ENCODE assay signal across 19 mouse cellular contexts in the genomic region with DNA sequence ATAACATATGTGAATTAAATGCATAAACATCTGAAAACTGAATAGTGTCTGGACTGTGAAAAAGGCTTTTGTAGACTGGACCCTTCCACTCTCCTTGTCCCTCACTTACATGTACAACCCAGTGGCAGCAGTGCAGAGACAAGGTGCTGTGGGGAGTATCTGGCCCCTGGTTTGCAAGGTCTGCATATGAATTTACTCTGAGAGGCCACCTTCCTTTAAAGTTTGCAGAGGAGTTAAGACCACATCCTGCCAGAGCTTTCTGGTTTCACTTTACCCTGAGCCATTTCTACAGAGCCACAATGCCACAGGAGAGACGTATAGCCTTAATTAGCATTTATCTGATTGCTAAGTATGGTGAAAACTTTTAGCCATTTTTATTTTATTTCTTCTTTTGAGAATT. TPM values are rescaled to one million over a fixed set of nuclear protein-coding genes. Genes with fewer than 3 reads are reported as not detected.
DNase-seq lines count a peak whose midpoint lies in the region; ATAC-seq and TF ChIP-seq lines count a peak whose summit lies in the region.
"Had no signal": no experiment of that assay in that cellular context is flagged by ENCODE, and none has a peak within 500 bp of the region (broad histone marks: within the 10 kb centered on the region; RNA-seq: fewer than 3 reads in every experiment).

No protein-coding gene starts in this region.

- TF ChIP-seq POLR2A in thymus, adult 2 months (IDR thresholded peaks at IDR 0.05; ENCODE audit: control insufficient read depth, extremely low read depth, insufficient read depth, low read length, poor library complexity), result no peak

- no peak for TF ChIP-seq CTCF in thymus, adult 2 months (IDR thresholded peaks at IDR 0.05; ENCODE audit: borderline replicate concordance, control insufficient read depth, extremely low read depth, insufficient read depth, low read length, poor library complexity)

- no peaks in the 10 kb centered on the region for H3K27me3 ChIP-seq in thymus, adult 2 months (ENCODE audit: control insufficient read depth, insufficient read depth, low read length)
- H3K27me3 ChIP-seq in embryonic facial prominence, embryonic 10.5 days (replicated peaks; ENCODE audit: low read depth, poor library complexity, severe bottlenecking), result no peaks in the 10 kb centered on the region
- H3K27me3 ChIP-seq: forebrain, embryonic 15.5 days; liver, embryonic 12.5 days; midbrain, embryonic 13.5 days had no signal

- WGBS in thymus, adult 2 months, result 8% methylated on average over 1 of the region's 1 CpGs
- WGBS in embryonic facial prominence, embryonic 10.5 days, result 82% methylated on average over 1 of the region's 1 CpGs

- no peak overlapping the region for H3K4me3 ChIP-seq in thymus, adult 2 months (ENCODE audit: control insufficient read depth, insufficient read depth, low read length)
- no peak overlapping the region for H3K4me3 ChIP-seq in embryonic facial prominence, embryonic 10.5 days
- H3K4me3 ChIP-seq: erythroblast, embryonic 14.5 days; forebrain, embryonic 15.5 days; layer of hippocampus, adult 2 months; liver, embryonic 12.5 days; midbrain, embryonic 13.5 days had no signal

- H3K9me3 ChIP-seq in embryonic facial prominence, embryonic 10.5 days, result no peaks in the 10 kb centered on the region
- H3K9me3 ChIP-seq: forebrain, embryonic 15.5 days; liver, embryonic 12.5 days; midbrain, embryonic 13.5 days had no signal

- no peaks in the 10 kb centered on the region for H3K36me3 ChIP-seq in thymus, adult 2 months (ENCODE audit: control insufficient read depth, insufficient read depth, low read length)
- H3K36me3 ChIP-seq in embryonic facial prominence, embryonic 10.5 days (replicated peaks), result no peaks in the 10 kb centered on the region
- H3K36me3 ChIP-seq: forebrain, embryonic 15.5 days; liver, embryonic 12.5 days; midbrain, embryonic 13.5 days had no signal

- peaks cover 3% of the 10 kb centered on the region for H3K4me1 ChIP-seq in thymus, adult 2 months (replicated peaks; ENCODE audit: control insufficient read depth, insufficient read depth, low read length)
- no peaks in the 10 kb centered on the region for H3K4me1 ChIP-seq in embryonic facial prominence, embryonic 10.5 days
- H3K4me1 ChIP-seq: forebrain, embryonic 15.5 days; liver, embryonic 12.5 days; midbrain, embryonic 13.5 days had no signal

- H3K27ac ChIP-seq in thymus, adult 2 months (ENCODE audit: control insufficient read depth, insufficient read depth, low read length), result peak overlapping the region; percentile 44; the same call in 1 of the 2 replicates
- no peak overlapping the region for H3K27ac ChIP-seq in embryonic facial prominence, embryonic 10.5 days (replicated peaks)
- H3K27ac ChIP-seq: forebrain, embryonic 15.5 days; kidney, postnatal 0 days; layer of hippocampus, adult 2 months; liver, embryonic 12.5 days; midbrain, embryonic 13.5 days had no signal

- ATAC-seq in inflammation-experienced regulatory T-cells, adult 6 months, result peak; percentile 96
- ATAC-seq: forebrain, embryonic 15.5 days; intestine, embryonic 16.5 days; liver, embryonic 12.5 days; midbrain, embryonic 13.5 days had no signal

- peak; percentile 18 for DNase-seq in A20 (ENCODE audit: low read depth, low spot score)
- peak; percentile 37 to 56 for DNase-seq in CD8-positive naive resting alpha-beta T cell, adult 2 months (ENCODE audit: low read depth in 2 of 2, low spot score in 2 of 2)
- DNase-seq in thymus, adult 2 months, result peak; percentile 14
- DNase-seq in embryo, embryonic 11 days, result no peak
- DNase-seq in gastrocnemius, adult 8-10 months (ENCODE audit: low spot score in 2 of 2), result no peak
- no peak for DNase-seq in embryonic facial prominence, embryonic 10.5 days (ENCODE audit: low spot score)
- no peak for DNase-seq in urinary bladder, adult 2 months (ENCODE audit: low spot score)
- DNase-seq: cerebellum, postnatal 10 days; lung, embryonic 14.5 days; lung, postnatal 4 days had no signal

RNA-seq across cellular contexts. Expression of a gene that starts 31.3 kb away (rescaled TPM):
- not detected for polyA plus RNA-seq in inflammation-experienced regulatory T-cells, adult 6 months (2017; shearing (Covaris generic))
- 0.16 and 0.31 TPM in 2 replicates for polyA plus RNA-seq in thymus, adult 2 months (2012; rRNA removed)
- not detected for total RNA-seq in gastrocnemius, adult 8-10 months (2022)
- 125 and 129 TPM in 2 replicates for polyA plus RNA-seq in embryonic facial prominence, embryonic 10.5 days (2016; fragmentation: Nextera tagmentation; extraction: Ambion mirVana)
- polyA plus RNA-seq in urinary bladder, adult 2 months (2012; rRNA removed), result 0.95 and 1.4 TPM in 2 replicates
- polyA plus RNA-seq: erythroblast, embryonic 14.5 days; testis, adult 2 months had no signal

RNA-seq across cellular contexts. Expression of a gene that starts 40.8 kb away (rescaled TPM):
- polyA plus RNA-seq in inflammation-experienced regulatory T-cells, adult 6 months (2017; shearing (Covaris generic)), result 100 to 1,000 TPM; 110 to 180 (median 175) TPM
- 44.0 and 48.3 TPM in 2 replicates for polyA plus RNA-seq in thymus, adult 2 months (2012; rRNA removed)
- total RNA-seq in gastrocnemius, adult 8-10 months (2022), result 10 to 100 TPM; 82.1 to 88.0 (median 82.5) TPM
- 5.3 and 5.5 TPM in 2 replicates for polyA plus RNA-seq in embryonic facial prominence, embryonic 10.5 days (2016; fragmentation: Nextera tagmentation; extraction: Ambion mirVana)
- polyA plus RNA-seq in urinary bladder, adult 2 months (2012; rRNA removed), result 46.4 and 50.2 TPM in 2 replicates

Comparison
In these comparisons a context has a peak if more than half of its experiments do, and no peak if none do; other contexts are left out.
1. DNase-seq: peak in A20 (single experiment), CD8-positive naive resting alpha-beta T cell, adult 2 months (2 of 2) and thymus, adult 2 months (single experiment); none in embryo, embryonic 11 days (single experiment), gastrocnemius, adult 8-10 months (0 of 2), embryonic facial prominence, embryonic 10.5 days (single experiment) and urinary bladder, adult 2 months (single experiment).
2. RNA of a gene that starts 31.3 kb away (polyA plus RNA-seq): 125 to 129 TPM in embryonic facial prominence, embryonic 10.5 days; 0.95 to 1.4 TPM in urinary bladder, adult 2 months, 0.16 to 0.31 TPM in thymus, adult 2 months and not detected in inflammation-experienced regulatory T-cells, adult 6 months; every median in the first group is over 10 times any median in the second.